Mouse (Mus musculus): ENCODE data around the gene Gm32687.
"Not testable (repeated sequence)": the region's sequence is repeated elsewhere in the genome, so short reads cannot be mapped to it uniquely, and the experiment has no call there.

Gm32687 gene

GRCm38 (mm10) chr10:81863409-81864407 is at the start of gene Gm32687:
TSS of gene Gm32687 (plus strand) at chr10:81863934.
- DNase-seq, result peak; percentile 2 to 20

- not testable (repeated sequence) for DNase-seq
These were observed 17.5 kb upstream of the Gm32687 start for GRCm38 (mm10) chr10:81846219-81846618.

- DNase-seq, result not testable (repeated sequence)
These were observed 66.4 kb downstream of the Gm32687 start, which contains the start of gene Zfp781 for GRCm38 (mm10) chr10:81929842-81930743. TSS of gene Zfp781 (minus strand) at chr10:81930480.

All from cerebellum, postnatal 25 days (tissue).